Mouse (Mus musculus) yolk sac, embryonic 10.5 days (tissue): ENCODE measurements around the gene Fbxo2.
A peak's percentile ranks its signal among the peaks of the same experiment; 100 is the strongest.
"Not testable (repeated sequence)": the region's sequence is repeated elsewhere in the genome, so short reads cannot be mapped to it uniquely, and the experiment has no call there.

Source experiments
- DNase-seq: peaks from one replicate; pipeline ENCODE4 v3.0.0-alpha.2; 2017; ENCODE audit warnings: low spot score

The Fbxo2 gene

GRCm38 (mm10) chr4:148160436-148161390, at the start of gene Fbxo2, which contains the start of gene Fbxo44:
Fbxo2 (plus strand) TSS chr4:148160621.
Fbxo44 (minus strand) TSS chr4:148160482.
- no peak for DNase-seq

GRCm38 (mm10) chr4:148112519-148112918, 47.9 kb upstream of the Fbxo2 start:
- DNase-seq, result no peak

GRCm38 (mm10) chr4:148114758-148115391, 45.5 kb upstream of the Fbxo2 start:
- DNase-seq, result peak; percentile 76

- DNase-seq, result no peak
These were observed 45.0 kb upstream of the Fbxo2 start for GRCm38 (mm10) chr4:148115467-148115866.

GRCm38 (mm10) chr4:148116657-148117056, 43.8 kb upstream of the Fbxo2 start:
- DNase-seq, result no peak

- no peak for DNase-seq
These were observed 43.0 kb upstream of the Fbxo2 start for GRCm38 (mm10) chr4:148117392-148117791.

- DNase-seq, result not testable (repeated sequence)
These were observed 40.8 kb upstream of the Fbxo2 start for GRCm38 (mm10) chr4:148119578-148119977.

GRCm38 (mm10) chr4:148120555-148120954, 39.9 kb upstream of the Fbxo2 start:
- DNase-seq, result no peak

- DNase-seq, result no peak
These were observed 39.1 kb upstream of the Fbxo2 start for GRCm38 (mm10) chr4:148121362-148121761.

- DNase-seq, result no peak
These were observed 38.3 kb upstream of the Fbxo2 start for GRCm38 (mm10) chr4:148121982-148122693.

GRCm38 (mm10) chr4:148122694-148123066, 37.7 kb upstream of the Fbxo2 start:
- DNase-seq, result no peak

- DNase-seq, result no peak
These were observed 32.2 kb upstream of the Fbxo2 start for GRCm38 (mm10) chr4:148128241-148128640.

- DNase-seq, result no peak
These were observed 31.7 kb upstream of the Fbxo2 start for GRCm38 (mm10) chr4:148128672-148129071.

GRCm38 (mm10) chr4:148130133-148130532, 30.3 kb upstream of the Fbxo2 start, which contains the start of gene Mad2l2:
Mad2l2 (plus strand) TSS chr4:148130384.
- DNase-seq, result peak; percentile 17

- peak; percentile 62 for DNase-seq
These were observed 29.6 kb upstream of the Fbxo2 start, which contains the start of gene Draxin for GRCm38 (mm10) chr4:148130561-148131413. Draxin (minus strand) TSS chr4:148130698.

- peak; percentile 48 for DNase-seq
These were observed 28.8 kb upstream of the Fbxo2 start for GRCm38 (mm10) chr4:148131497-148132081.

GRCm38 (mm10) chr4:148134988-148135387, 25.4 kb upstream of the Fbxo2 start:
- no peak for DNase-seq

- no peak for DNase-seq
These were observed 22.9 kb upstream of the Fbxo2 start for GRCm38 (mm10) chr4:148137503-148137902.

- no peak for DNase-seq
These were observed 20.7 kb upstream of the Fbxo2 start for GRCm38 (mm10) chr4:148139767-148140097.

- DNase-seq, result peak; percentile 94
These were observed 20.1 kb upstream of the Fbxo2 start for GRCm38 (mm10) chr4:148140098-148141011.
